Mouse (Mus musculus): ENCODE data around the gene Kif26a.

DNA sequence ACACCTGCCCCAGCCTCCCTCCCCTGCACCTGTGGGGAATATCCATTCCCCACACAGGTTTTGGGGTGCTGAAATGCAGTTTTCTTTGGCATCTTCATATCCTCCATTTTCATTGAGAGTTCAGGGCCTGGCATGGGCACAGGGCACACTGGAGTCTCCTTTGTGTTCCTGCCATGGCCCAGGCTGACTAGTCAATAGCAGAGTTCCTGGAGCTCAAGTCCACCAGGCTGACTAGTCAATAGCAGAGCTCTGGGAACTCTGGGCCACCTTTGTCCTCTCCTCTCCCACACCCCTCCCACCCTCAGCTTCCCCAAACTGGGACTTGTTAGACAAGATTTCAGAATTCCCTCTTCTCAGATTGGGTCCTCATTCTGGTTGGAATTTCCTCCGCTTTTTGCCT, 25.6 kb downstream of the Kif26a start:
- no peak for TF ChIP-seq CTCF (IDR thresholded peaks at IDR 0.05; ENCODE audit: low read depth)
- TF ChIP-seq EP300 (IDR thresholded peaks at IDR 0.05; ENCODE audit: low read depth) = no peak

Measured in liver, embryonic 14.5 days (tissue).